Mouse (Mus musculus) G1E (cell line): ENCODE data around the gene Mlycd.

Source experiments
- CTCF ChIP-seq: IDR thresholded peaks from 2 replicates; pipeline ENCODE4 v1.5.1; 2012; ENCODE audit warnings: low read depth, low read length, inconsistent platforms, mixed read lengths
- GATA1 ChIP-seq: IDR thresholded peaks from 2 replicates; pipeline ENCODE4 v1.6.1; 2012; ENCODE audit warnings: borderline replicate concordance, low read length, inconsistent platforms, mixed read lengths

GRCm38 (mm10) chr8:119360686-119361295 is 33.9 kb upstream of the Mlycd start:
- TF ChIP-seq CTCF = no peak
- no peak for TF ChIP-seq GATA1
